Mouse (Mus musculus) ES-E14 (cell line): ENCODE measurements around the gene Apba2. TPM values are rescaled to one million over a fixed set of nuclear protein-coding genes. Genes with fewer than 3 reads are reported as not detected.
A peak's percentile ranks its signal among the peaks of the same experiment; 100 is the strongest.

Source experiments
- DNase-seq: peaks from one replicate; pipeline ENCODE4 v3.0.0-alpha.2; 2013; ENCODE audit warnings: low read depth, low spot score
- H3K27ac ChIP-seq: 2 replicates; pipeline ENCODE4 v1.5.1; 2012; ENCODE audit warnings: low read depth, mild to moderate bottlenecking, low read length, moderate library complexity, mixed read lengths; ENCODE audit not compliant: poor library complexity, insufficient read depth, severe bottlenecking
- H3K36me3 ChIP-seq: 2 replicates; pipeline ENCODE4 v1.6.1; 2012; ENCODE audit warnings: mild to moderate bottlenecking, low read length, moderate library complexity, mixed read lengths; ENCODE audit not compliant: control insufficient read depth, poor library complexity, insufficient read depth, severe bottlenecking
- H3K4me1 ChIP-seq, 2 experiments: fragments of 150-350 bp in 1 of 2; sonication (generic) in 1 of 2; 2 replicates each; pipeline ENCODE4 v1.6.1; 2012; ENCODE audit warnings: low read length in 2 of 2, mild to moderate bottlenecking in 1 of 2, mixed read lengths in 1 of 2; ENCODE audit not compliant: control insufficient read depth in 2 of 2, insufficient read depth in 2 of 2, poor library complexity in 1 of 2
- H3K4me3 ChIP-seq, 2 experiments: fragments of 150-350 bp in 1 of 2; sonication (generic) in 1 of 2; 2 replicates each; pipeline ENCODE4 v1.5.1; 2012; ENCODE audit warnings: low read length in 2 of 2, low read depth in 1 of 2, mild to moderate bottlenecking in 1 of 2, mixed read lengths in 1 of 2; ENCODE audit not compliant: insufficient read depth in 1 of 2, poor library complexity in 1 of 2, severe bottlenecking in 1 of 2
- H3K9ac ChIP-seq: 2 replicates; pipeline ENCODE4 v1.6.1; 2012; ENCODE audit warnings: low read depth, mild to moderate bottlenecking, low read length, mixed read lengths; ENCODE audit not compliant: poor library complexity, insufficient read depth, severe bottlenecking
- H3K9me3 ChIP-seq: fragments of 150-350 bp; sonication (generic); 2 replicates; pipeline ENCODE4 v1.6.1; 2012; ENCODE audit warnings: low read depth, mild to moderate bottlenecking, low read length; ENCODE audit not compliant: control insufficient read depth, insufficient read depth
- CHD2 ChIP-seq: IDR thresholded peaks from 2 replicates; pipeline ENCODE4 v1.6.1; 2014; ENCODE audit warnings: mild to moderate bottlenecking, low read depth, low read length, inconsistent platforms
- HCFC1 ChIP-seq: IDR thresholded peaks from 2 replicates; pipeline ENCODE4 v1.6.1; 2012; ENCODE audit warnings: low read length, inconsistent platforms, borderline replicate concordance; ENCODE audit not compliant: insufficient read depth
- MAFK ChIP-seq: IDR thresholded peaks from 2 replicates; pipeline ENCODE4 v1.6.1; 2014; ENCODE audit warnings: mild to moderate bottlenecking, low read depth, low read length, inconsistent platforms; ENCODE audit not compliant: insufficient read depth
- ZC3H11A ChIP-seq: IDR thresholded peaks from 2 replicates; pipeline ENCODE4 v1.6.1; 2012; ENCODE audit warnings: low read depth, mild to moderate bottlenecking, inconsistent platforms, low read length, borderline replicate concordance
- ZNF384 ChIP-seq: IDR thresholded peaks from 2 replicates; pipeline ENCODE4 v1.6.1; 2012; ENCODE audit warnings: low read depth, low read length, inconsistent platforms
- in situ Hi-C, 2 experiments: fragments of 600-800 bp; cut with MboI; formaldehyde crosslinking; loops; one replicate each; pipeline ENCODE4 v1.15.1; 2025; ENCODE audit warnings: low sequenced_read_pairs in 2 of 2, inconsistent platforms in 1 of 2; ENCODE audit not compliant: unreplicated experiment in 2 of 2
- total RNA-seq: library from RNA; depleted of rRNA; stranded (reverse); fragments of 300-350 nt; gene quantifications from 2 replicates; pipeline ENCODE4 v1.2.3, GENCODE M21; 2012; rRNA removed

The Apba2 gene
- total RNA-seq, result 1.2 and 1.7 TPM in 2 replicates

DNA sequence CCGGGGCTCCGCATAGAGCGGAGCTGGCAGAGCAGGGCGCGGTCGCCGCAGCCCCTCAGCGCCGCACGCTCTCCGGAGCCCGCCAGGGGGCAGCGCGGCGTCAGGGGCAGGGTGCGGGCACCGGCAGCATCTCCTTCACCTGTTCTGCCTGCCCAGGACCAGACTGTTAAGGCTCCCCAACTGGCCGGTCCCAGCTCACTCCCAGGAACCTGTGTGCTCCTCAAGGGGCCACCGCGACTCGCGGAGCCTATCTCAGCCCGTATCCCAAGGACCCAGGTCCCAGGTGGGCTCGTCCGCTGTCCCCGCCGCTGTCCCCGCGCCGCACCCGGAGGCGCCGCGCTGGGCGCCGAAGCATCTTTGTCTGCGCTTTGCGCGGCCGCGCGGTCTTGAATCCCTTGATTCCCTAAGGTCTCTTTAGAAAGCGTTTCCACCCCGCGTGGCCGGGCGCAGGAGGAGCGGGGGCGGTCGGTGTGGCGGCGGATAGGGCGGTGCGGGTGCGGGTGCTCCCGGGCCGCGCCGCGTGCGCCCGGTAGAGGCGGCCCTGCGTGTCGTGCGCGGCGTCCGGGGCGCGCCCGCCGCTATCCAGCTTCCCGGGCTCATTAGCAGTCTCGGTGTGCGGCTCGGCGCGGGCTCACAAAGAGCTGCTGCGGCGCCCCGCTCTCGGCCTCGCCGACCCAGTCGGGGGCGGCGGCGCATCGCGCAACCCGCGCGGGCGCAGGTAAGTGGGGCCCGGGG, at the start of gene Apba2:
TSS of gene Apba2 (plus strand) at position 171 of the 735 bp plus-strand sequence.
- no peaks in the 10 kb centered on the region for H3K4me1 ChIP-seq

DNA sequence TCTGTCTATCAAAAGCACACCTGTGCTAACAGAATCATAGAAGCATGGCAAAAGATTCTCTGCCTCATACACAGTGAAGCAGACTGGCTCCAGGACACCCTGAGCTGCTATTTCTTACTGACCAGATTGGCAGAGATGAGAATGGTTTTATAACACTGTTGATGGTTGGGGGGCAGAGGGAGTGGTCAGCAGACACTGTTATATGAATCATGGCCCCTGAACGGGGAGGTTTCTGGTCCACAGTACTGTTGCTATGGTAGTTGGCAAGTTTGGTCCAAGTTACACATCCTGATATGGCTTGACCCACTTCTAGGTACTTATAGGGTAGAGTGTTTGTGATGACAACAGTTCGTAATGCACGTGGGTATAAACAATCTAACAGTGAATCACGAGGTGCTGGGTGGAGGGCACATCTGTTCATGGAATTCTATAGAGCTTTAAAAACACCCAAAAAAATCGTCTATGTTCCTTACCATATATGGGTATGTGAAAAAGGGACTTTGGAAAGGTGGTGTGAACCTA, 49.6 kb upstream of the Apba2 start:
- in situ Hi-C loops, result no loop called here
- no peak for DNase-seq
- H3K27ac ChIP-seq, result no peak overlapping the region
- TF ChIP-seq ZNF384, result no peak
- TF ChIP-seq MAFK, result no peak
- H3K9ac ChIP-seq, result no peak overlapping the region
- no peaks in the 10 kb centered on the region for H3K9me3 ChIP-seq
- H3K36me3 ChIP-seq, result no peaks in the 10 kb centered on the region
- H3K4me3 ChIP-seq, result no peak overlapping the region
- no peaks in the 10 kb centered on the region for H3K4me1 ChIP-seq

More for the DNA sequence above, at the start of gene Apba2:
- Histone ChIP-seq H3K4me3 (peak within 1 kb of the TSS; percentile 72 to 76), H3K36me3 (no peaks in the 10 kb centered on the region), H3K9ac (peak within 1 kb of the TSS; percentile 49; the same call in 1 of the 2 replicates), H3K9me3 (no peaks in the 10 kb centered on the region), H3K27ac (no peak within 1 kb of the TSS)
- TF ChIP-seq ZC3H11A (0 out of 2 replicates have a peak, but pooled peaks have one; percentile 4), ZNF384 (no peak), CHD2 (no peak), MAFK (no peak), HCFC1 (0 out of 2 replicates have a peak, but pooled peaks have one; percentile 33)
- in situ Hi-C loops, result no loop called here
- DNase-seq, result peak; percentile 29

DNA sequence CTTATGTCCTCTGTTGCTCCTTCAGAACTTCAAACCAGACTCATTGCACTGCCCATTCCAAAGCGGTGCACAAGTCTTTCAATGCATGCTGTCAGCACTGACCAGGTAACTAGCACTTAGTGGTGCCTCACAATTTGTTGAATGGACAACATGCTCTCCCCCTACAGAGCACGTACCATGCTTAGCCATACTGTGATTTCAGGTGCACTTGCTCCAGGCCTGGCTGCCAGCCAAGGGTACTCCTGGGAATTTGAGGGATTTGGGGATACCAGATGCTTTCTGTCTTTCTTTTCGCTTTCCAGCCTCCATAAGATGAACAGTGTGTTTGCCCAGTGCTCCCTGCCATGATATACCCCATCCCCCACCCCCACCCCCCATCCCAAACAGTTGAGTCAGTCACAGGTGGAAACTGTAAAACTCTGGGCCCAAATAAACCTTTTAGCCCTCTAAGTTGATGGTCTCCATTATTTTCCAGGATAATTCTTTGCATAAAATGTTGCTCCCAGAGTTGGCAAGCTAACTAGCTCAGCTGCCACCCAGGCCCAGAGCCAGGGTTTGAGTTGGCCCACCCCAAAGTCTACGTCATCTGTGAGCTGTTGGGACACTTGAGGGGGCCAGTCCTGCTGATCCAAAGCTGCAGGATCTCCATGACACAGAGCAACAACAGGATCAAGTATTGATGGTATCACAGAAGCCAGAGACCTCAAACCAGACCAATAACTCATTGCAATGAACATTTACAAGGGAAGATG, 48.9 kb upstream of the Apba2 start:
- H3K27ac ChIP-seq, result no peak overlapping the region
- no peaks in the 10 kb centered on the region for H3K36me3 ChIP-seq
- H3K4me1 ChIP-seq, result no peaks in the 10 kb centered on the region
- no peak overlapping the region for H3K9ac ChIP-seq
- TF ChIP-seq HCFC1 (no peak), ZC3H11A (no peak), MAFK (no peak), CHD2 (no peak)
- no peaks in the 10 kb centered on the region for H3K9me3 ChIP-seq
- in situ Hi-C loops, result no loop called here
- no peak overlapping the region for H3K4me3 ChIP-seq
- DNase-seq, result no peak

DNA sequence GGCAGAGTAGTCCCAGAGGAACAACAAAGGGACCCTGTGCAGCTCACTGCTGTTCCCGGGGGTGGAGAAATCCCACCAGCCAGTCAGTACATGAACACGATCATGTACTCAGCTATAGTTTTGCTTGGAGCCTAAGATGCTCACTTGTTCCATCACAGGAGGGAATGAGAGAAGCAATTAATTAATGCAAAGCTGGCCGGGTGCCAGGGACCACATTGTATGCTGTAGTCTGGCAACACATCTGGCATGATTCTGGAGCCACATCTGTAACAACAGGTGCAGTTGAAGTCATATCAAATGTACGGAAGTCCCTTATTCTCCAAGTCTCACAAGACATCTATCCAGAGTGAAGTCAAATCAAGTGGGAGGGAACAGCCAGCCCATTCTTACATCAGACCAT, 45.3 kb upstream of the Apba2 start:
- TF ChIP-seq ZNF384 (no peak), CHD2 (no peak), ZC3H11A (no peak), HCFC1 (no peak), MAFK (no peak)
- no peak overlapping the region for H3K4me3 ChIP-seq
- no peak for DNase-seq
- no peak overlapping the region for H3K27ac ChIP-seq
- in situ Hi-C loops, result no loop called here
- H3K9ac ChIP-seq, result no peak overlapping the region
- H3K9me3 ChIP-seq, result no peaks in the 10 kb centered on the region
- no peaks in the 10 kb centered on the region for H3K36me3 ChIP-seq
- H3K4me1 ChIP-seq, result no peaks in the 10 kb centered on the region
